Mouse (Mus musculus) erythroblast, adult 5-6 weeks (primary cell): Measurements from ENCODE around the gene Shisa2. TPM values are rescaled to one million over a fixed set of nuclear protein-coding genes. Genes with fewer than 3 reads are reported as not detected.

Experiments used
- total RNA-seq, 2 experiments: library from RNA; stranded (forward) in 1 of 2; stranded (reverse) in 1 of 2; fragments of 150-400 nt in 1 of 2; fragments of 200-764, 138-1000 nt in 1 of 2; gene quantifications; 2 replicates each; pipeline versions ENCODE4 v1.2.3 to v1.2.4; 2015 to 2017; ENCODE audit warnings: low replicate concordance in 2 of 2

Gene Shisa2
- total RNA-seq, 2 experiments from 2014 or later = 1.2 TPM; not detected in 1

Other genes with a start within 250 kb of the Shisa2 start
- gene Phf11c, start 229.9 kb upstream of the Shisa2 start, total RNA-seq (2015; ENCODE audit: low replicate concordance) = 0.96 and 1.3 TPM in 2 replicates
- 1.4 and 2.2 TPM in 2 replicates for gene Phf11c, start 229.9 kb upstream of the Shisa2 start, total RNA-seq (2017; ENCODE audit: low replicate concordance)
- 10.9 and 16.9 TPM in 2 replicates for gene Setdb2, start 184.4 kb upstream of the Shisa2 start, total RNA-seq (2015; ENCODE audit: low replicate concordance)
- gene Setdb2, start 184.4 kb upstream of the Shisa2 start, total RNA-seq (2017; ENCODE audit: low replicate concordance) = 12.7 and 13.6 TPM in 2 replicates
- gene Cab39l, start 184.3 kb upstream of the Shisa2 start, total RNA-seq (2015; ENCODE audit: low replicate concordance) = 9.6 and 12.1 TPM in 2 replicates
- 10.8 and 12.4 TPM in 2 replicates for gene Cab39l, start 184.3 kb upstream of the Shisa2 start, total RNA-seq (2017; ENCODE audit: low replicate concordance)
- 15.0 and 25.3 TPM in 2 replicates for gene Cdadc1, start 27.3 kb upstream of the Shisa2 start, total RNA-seq (2015; ENCODE audit: low replicate concordance)
- gene Cdadc1, start 27.3 kb upstream of the Shisa2 start, total RNA-seq (2017; ENCODE audit: low replicate concordance) = 11.1 and 23.3 TPM in 2 replicates